Mouse (Mus musculus) heart, embryonic 14.5 days (tissue): ENCODE measurements around the gene Olfr592. TPM values are rescaled to one million over a fixed set of nuclear protein-coding genes. Genes with fewer than 3 reads are reported as not detected.
"Not testable (repeated sequence)": the region's sequence is repeated elsewhere in the genome, so short reads cannot be mapped to it uniquely, and the experiment has no call there.

Source experiments
- ATAC-seq: fragments of 200-750 bp; cut with Nextera tagmentation; 2 replicates; pipeline ENCODE4 v1.8.0; 2017; ENCODE audit warnings: low read depth, moderate TSS enrichment; ENCODE audit not compliant: insufficient number of reproducible peaks, insufficient read depth, low FRiP score
- H3K27ac ChIP-seq, 2 experiments: fragments of 200-500 bp in 1 of 2; fragments of 300-500 bp in 1 of 2; sonication (generic) in 1 of 2; replicated peaks in 1 of 2; 2 replicates each; pipeline ENCODE4 v1.5.1; 2012 to 2014; ENCODE audit warnings: low read depth in 2 of 2, low read length in 2 of 2, control low read depth in 1 of 2, mild to moderate bottlenecking in 1 of 2, mixed read lengths in 1 of 2; ENCODE audit not compliant: control insufficient read depth in 1 of 2, insufficient read depth in 1 of 2
- H3K27me3 ChIP-seq: fragments of 300-500 bp; sonication (generic); 2 replicates; pipeline ENCODE4 v1.6.1; 2014; ENCODE audit warnings: mild to moderate bottlenecking, low read length, control low read depth; ENCODE audit not compliant: control insufficient read depth, insufficient read depth
- H3K36me3 ChIP-seq: fragments of 300-500 bp; sonication (generic); 2 replicates; pipeline ENCODE4 v1.6.1; 2014; ENCODE audit warnings: mild to moderate bottlenecking, control low read depth, low read length, mixed read lengths; ENCODE audit not compliant: control insufficient read depth, insufficient read depth
- H3K4me1 ChIP-seq, 2 experiments: fragments of 200-500 bp in 1 of 2; fragments of 300-500 bp in 1 of 2; sonication (generic) in 1 of 2; 2 replicates each; pipeline ENCODE4 v1.6.1; 2012 to 2014; ENCODE audit warnings: low read length in 2 of 2, control low read depth in 1 of 2, mixed read lengths in 1 of 2; ENCODE audit not compliant: control insufficient read depth in 2 of 2, insufficient read depth in 2 of 2
- H3K4me2 ChIP-seq: fragments of 300-500 bp; sonication (generic); 2 replicates; pipeline ENCODE4 v1.6.1; 2014; ENCODE audit warnings: mild to moderate bottlenecking, low read length
- H3K4me3 ChIP-seq, 2 experiments: fragments of 200-500 bp in 1 of 2; fragments of 300-500 bp in 1 of 2; sonication (generic) in 1 of 2; 2 replicates each; pipeline ENCODE4 v1.5.1; 2012 to 2014; ENCODE audit warnings: low read length in 2 of 2, mild to moderate bottlenecking in 2 of 2, control low read depth in 1 of 2, low read depth in 1 of 2, moderate library complexity in 1 of 2; ENCODE audit not compliant: control insufficient read depth in 1 of 2, insufficient read depth in 1 of 2
- H3K9ac ChIP-seq: fragments of 300-500 bp; sonication (generic); 2 replicates; pipeline ENCODE4 v1.6.1; 2014; ENCODE audit warnings: mild to moderate bottlenecking, low read length
- H3K9me3 ChIP-seq: fragments of 300-500 bp; sonication (generic); 2 replicates; pipeline ENCODE4 v1.6.1; 2016; ENCODE audit warnings: low read length, control low read depth; ENCODE audit not compliant: control insufficient read depth
- WGBS: fragments of 180-500 bp; shearing (Covaris S2); extraction: QIAGEN DNeasy Blood & Tissue Kit; methylation state at CpG from one replicate; pipeline ENCODE4 v1.1.7; 2014; 5-methylcytosine and 5-hydroxymethylcytosine counted together
- polyA plus RNA-seq: library from polyadenylated mRNA; unstranded; fragments of >200 nt; fragmentation: Nextera tagmentation; extraction: Ambion mirVana; gene quantifications from 2 replicates; pipeline ENCODE4 v1.2.1, GENCODE M21; 2014

Olfr592 gene
- not detected in 2 replicates for polyA plus RNA-seq

DNA sequence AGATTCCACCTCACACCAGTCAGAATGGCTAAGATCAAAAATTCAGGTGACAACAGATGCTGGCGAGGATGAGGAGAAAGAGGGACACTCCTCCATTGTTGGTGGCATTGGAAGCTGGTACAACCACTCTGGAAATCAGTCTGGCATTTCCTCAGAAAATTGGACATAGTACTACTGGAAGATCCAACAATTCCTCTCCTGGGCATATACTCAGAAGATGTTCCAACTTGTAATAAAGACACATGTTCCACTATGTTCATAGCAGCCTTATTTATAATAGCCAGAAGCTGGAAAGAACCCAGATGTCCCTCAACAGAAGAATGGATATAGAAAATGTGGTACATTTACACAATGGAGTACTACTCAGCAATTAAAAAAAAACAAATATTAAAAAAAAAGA, at the start of gene Olfr592:
Gene Olfr592 (plus strand): TSS at position 301 of the 400 bp plus-strand sequence.
- ATAC-seq, H3K4me2 ChIP-seq, H3K9me3 ChIP-seq, H3K4me3 ChIP-seq, H3K36me3 ChIP-seq, H3K27ac ChIP-seq, H3K4me1 ChIP-seq, H3K9ac ChIP-seq, H3K27me3 ChIP-seq: not testable (repeated sequence)
- WGBS: 65% methylated on average over 1 of the region's 1 CpGs

DNA sequence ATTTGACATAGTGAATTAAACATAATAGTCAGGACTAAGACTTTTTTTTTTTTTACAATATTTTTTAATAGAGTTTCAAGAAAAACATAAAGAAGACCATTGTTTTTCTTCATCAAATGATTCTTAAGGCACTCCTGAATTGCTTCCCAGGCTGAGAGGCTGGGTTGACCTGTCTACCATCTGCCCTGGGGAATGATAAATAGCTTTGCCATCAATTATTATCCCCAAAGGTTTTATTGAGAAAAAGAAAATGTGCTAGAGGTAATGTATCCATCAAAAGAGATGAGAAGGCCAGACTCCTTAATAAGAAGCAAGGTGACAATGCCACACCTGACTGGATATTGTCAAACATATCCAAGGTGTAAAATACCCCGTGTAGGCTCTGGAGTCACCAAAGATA, 44.0 kb upstream of the Olfr592 start, which contains the start of gene Olfr588-ps1:
Gene Olfr588-ps1 (plus strand): TSS at position 301 of the 400 bp plus-strand sequence.
- no peak for ATAC-seq
- Histone ChIP-seq H3K4me2 (no peak within 1 kb of the TSS), H3K27ac (no peak within 1 kb of the TSS), H3K36me3 (no peaks in the 10 kb centered on the region), H3K4me1 (no peaks in the 10 kb centered on the region), H3K9ac (no peak within 1 kb of the TSS), H3K27me3 (no peaks in the 10 kb centered on the region), H3K4me3 (no peak within 1 kb of the TSS), H3K9me3 (no peaks in the 10 kb centered on the region)
- WGBS: 68% methylated on average over 1 of the region's 1 CpGs

- Histone ChIP-seq H3K9me3 (no peaks in the 10 kb centered on the region), H3K4me2 (no peak within 1 kb of the TSS), H3K4me1 (no peaks in the 10 kb centered on the region), H3K36me3 (no peaks in the 10 kb centered on the region), H3K27me3 (no peaks in the 10 kb centered on the region), H3K9ac (no peak within 1 kb of the TSS), H3K4me3 (no peak within 1 kb of the TSS), H3K27ac (no peak within 1 kb of the TSS)
- WGBS: 50% methylated on average over 2 of the region's 2 CpGs
- no peak for ATAC-seq
These were observed 28.3 kb upstream of the Olfr592 start, which contains the start of gene Olfr589 for GRCm38 (mm10) chr7:103156256-103156655. Gene Olfr589 (minus strand): TSS chr7:103156356.

DNA sequence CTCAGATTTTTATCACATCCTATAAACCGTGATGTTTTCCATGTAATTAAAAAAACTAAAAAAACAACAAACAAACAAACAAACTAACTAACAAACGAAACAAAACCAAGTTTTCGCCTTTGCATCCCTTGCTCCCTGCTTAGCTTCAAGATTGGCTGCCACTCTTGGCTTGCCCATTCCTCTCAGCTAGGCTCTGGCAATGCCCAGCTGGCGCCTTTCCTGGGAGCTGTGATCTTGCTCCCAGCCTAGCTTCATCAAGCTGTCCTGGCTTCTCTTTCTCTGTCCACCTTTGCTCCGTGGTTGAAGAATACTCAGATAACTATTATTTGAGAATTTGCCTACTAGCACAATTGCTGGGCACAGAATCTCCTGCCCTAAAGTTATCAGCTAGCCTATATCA, 14.9 kb upstream of the Olfr592 start:
- Histone ChIP-seq H3K4me1 (no peaks in the 10 kb centered on the region), H3K36me3 (no peaks in the 10 kb centered on the region), H3K9ac (no peak overlapping the region), H3K4me2 (no peak overlapping the region), H3K4me3 (no peak overlapping the region), H3K27me3 (no peaks in the 10 kb centered on the region), H3K27ac (no peak overlapping the region), H3K9me3 (no peaks in the 10 kb centered on the region)
- ATAC-seq: no peak
- 77% methylated on average over 5 of the region's 5 CpGs for WGBS

- Histone ChIP-seq H3K9ac (no peak within 1 kb of the TSS), H3K4me1 (no peaks in the 10 kb centered on the region), H3K4me2 (no peak within 1 kb of the TSS), H3K27me3 (no peaks in the 10 kb centered on the region), H3K4me3 (no peak within 1 kb of the TSS), H3K27ac (no peak within 1 kb of the TSS), H3K36me3 (no peaks in the 10 kb centered on the region), H3K9me3 (0 out of 2 replicates have a peak, but pooled peaks cover 6% of the 10 kb centered on the region)
- WGBS: 65% methylated on average over 1 of the region's 1 CpGs
- ATAC-seq: no peak
These were observed 6.4 kb upstream of the Olfr592 start, which contains the start of gene Olfr591 for GRCm38 (mm10) chr7:103178240-103178639. Gene Olfr591 (minus strand): TSS chr7:103178340.

DNA sequence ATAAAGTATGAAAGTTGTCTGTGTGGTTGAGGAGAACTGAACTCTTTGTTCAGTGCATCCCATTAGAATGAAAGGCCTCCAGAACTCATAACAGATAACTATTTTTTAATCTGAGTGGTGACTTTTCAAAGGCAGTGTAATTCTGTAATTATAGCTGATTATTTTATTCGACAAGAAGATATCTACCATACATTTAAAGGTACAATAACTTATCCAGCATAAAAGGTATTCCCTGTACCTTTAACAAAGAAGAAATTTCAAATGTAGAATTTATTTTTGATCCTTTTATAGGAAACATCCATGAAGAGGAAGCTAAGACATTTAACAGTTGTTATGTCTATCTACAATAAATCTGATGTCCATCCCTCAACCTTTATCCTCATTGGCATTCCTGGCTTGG, 27.0 kb downstream of the Olfr592 start, which contains the start of gene Olfr593:
Gene Olfr593 (plus strand): TSS at position 301 of the 400 bp plus-strand sequence.
- no peaks in the 10 kb centered on the region for H3K27me3 ChIP-seq
- WGBS: 61% methylated on average over 1 of the region's 1 CpGs
- no peak within 1 kb of the TSS for H3K4me2 ChIP-seq
- no peaks in the 10 kb centered on the region for H3K4me1 ChIP-seq
- no peak within 1 kb of the TSS for H3K27ac ChIP-seq
- H3K4me3 ChIP-seq: no peak within 1 kb of the TSS
- no peaks in the 10 kb centered on the region for H3K9me3 ChIP-seq
- H3K36me3 ChIP-seq: no peaks in the 10 kb centered on the region
- no peak within 1 kb of the TSS for H3K9ac ChIP-seq
- no peak for ATAC-seq

GRCm38 (mm10) chr7:103212050-103212449, 27.4 kb downstream of the Olfr592 start:
- H3K36me3 ChIP-seq, H3K27me3 ChIP-seq, H3K27ac ChIP-seq, H3K9me3 ChIP-seq, H3K4me3 ChIP-seq, H3K4me2 ChIP-seq, ATAC-seq, H3K9ac ChIP-seq, H3K4me1 ChIP-seq: not testable (repeated sequence)
- WGBS: 82% methylated on average over 5 of the region's 5 CpGs

DNA sequence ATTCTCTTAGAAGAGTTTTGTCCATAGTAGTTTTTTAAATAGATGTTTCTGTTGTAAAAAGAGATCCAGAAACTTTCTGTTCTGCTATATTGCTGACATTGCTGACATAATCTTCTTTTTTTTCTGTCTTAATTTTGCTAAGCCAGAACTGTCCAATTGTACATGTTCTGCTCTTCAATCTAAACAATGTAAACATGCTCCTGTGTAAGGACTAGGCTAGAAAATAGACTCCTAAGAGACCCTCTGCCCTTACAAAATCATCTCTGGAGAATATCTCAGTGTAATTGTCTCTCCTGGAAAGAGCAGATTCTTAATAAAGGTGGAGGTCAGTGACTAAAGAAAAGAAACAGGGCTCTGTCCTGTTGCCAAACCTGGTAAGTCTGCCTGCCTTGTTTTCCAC, 32.1 kb downstream of the Olfr592 start, which contains the start of gene Olfr594:
Gene Olfr594 (plus strand): TSS at position 301 of the 400 bp plus-strand sequence.
- Histone ChIP-seq H3K9ac (no peak within 1 kb of the TSS), H3K36me3 (no peaks in the 10 kb centered on the region), H3K27ac (no peak within 1 kb of the TSS), H3K4me1 (no peaks in the 10 kb centered on the region), H3K4me3 (no peak within 1 kb of the TSS), H3K9me3 (no peaks in the 10 kb centered on the region), H3K4me2 (no peak within 1 kb of the TSS), H3K27me3 (no peaks in the 10 kb centered on the region)
- ATAC-seq: no peak
